Mouse (Mus musculus): Measurements from ENCODE around the gene Gm3448. TPM values are rescaled to one million over a fixed set of nuclear protein-coding genes. Genes with fewer than 3 reads are reported as not detected.
"Not testable (repeated sequence)": the region's sequence is repeated elsewhere in the genome, so short reads cannot be mapped to it uniquely, and the experiment has no call there.

The Gm3448 gene
- 4.0 and 4.9 TPM in 2 replicates for polyA plus RNA-seq (2012; rRNA removed)

DNA sequence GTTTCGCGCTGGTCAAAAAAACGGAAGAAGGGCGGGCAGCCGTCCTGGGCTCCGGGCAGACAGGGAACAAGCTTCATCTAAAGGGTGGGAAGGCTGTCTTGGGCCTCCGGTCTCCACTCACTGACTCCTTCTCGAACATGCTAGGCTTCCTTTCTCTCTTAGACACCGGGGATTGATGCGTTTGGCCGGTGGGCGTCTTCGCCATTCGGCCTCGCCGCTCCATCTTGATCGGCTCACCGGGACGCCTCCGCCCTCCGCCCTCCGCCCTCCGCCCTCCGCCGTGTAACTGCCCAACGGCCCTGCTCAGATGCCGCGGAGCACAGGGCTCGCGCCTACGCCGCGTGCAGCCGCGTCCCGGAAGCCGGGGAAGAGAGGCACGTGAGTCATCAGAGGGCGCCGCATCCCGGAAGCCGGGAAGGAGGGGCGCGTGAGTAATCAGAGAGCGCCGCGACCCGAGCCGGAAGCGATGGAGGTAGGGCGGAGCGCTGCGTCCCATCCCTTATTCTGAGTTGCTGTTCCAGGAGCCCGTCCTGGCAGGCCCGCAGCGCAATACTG lies at the start of gene Gm3448, which contains the start of the genes Ermard and Tcte3:
TSS of gene Gm3448 (minus strand) at position 363 of the 555 bp plus-strand sequence.
TSS of gene Ermard (plus strand) at position 34 of the 555 bp plus-strand sequence.
TSS of gene Tcte3 (minus strand) at position 314 of the 555 bp plus-strand sequence.
- DNase-seq (ENCODE audit: extremely low spot score in 1 of 2, low spot score in 1 of 2) = not testable (repeated sequence)

DNA sequence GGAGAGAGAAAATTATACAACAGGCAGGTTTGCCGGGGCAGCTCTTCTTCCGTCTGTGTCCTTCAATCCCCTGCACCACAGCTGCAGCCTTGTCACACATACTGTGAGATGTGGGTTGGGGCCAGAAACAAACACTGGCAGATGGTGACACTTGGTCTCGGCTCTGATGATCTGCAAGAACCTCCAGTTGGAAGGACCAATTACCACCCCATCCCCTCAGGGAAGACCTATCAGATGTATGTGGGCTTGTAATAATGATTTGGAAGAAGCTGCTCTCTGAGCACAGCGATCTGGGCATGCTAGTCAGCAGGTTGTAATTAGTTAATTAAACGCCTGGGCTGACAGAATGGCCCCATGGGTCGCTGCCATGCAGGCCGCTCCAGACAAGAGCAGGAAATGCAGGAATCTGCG lies 47.3 kb upstream of the Gm3448 start:
- DNase-seq (ENCODE audit: extremely low spot score in 1 of 2, low spot score in 1 of 2) = no peak

DNA sequence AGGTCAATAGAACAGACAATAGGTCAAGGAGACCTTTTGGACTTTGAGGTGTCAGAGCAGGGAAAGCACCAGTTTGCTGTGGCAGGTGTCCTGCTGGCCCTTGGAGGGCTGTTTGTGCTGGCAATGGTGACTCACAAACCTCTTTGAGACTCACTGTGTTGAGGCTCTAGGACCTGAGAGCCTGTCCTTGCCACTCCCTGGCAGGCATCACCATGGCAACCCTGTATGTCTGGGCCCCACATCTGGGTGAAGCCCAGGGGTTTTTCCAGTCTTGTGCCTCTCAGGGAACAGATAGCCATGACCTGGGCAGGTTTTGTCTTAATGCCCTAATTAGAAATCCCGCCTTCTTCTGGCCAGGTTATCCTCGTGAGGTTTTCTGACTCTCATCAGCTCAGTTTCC lies 46.8 kb upstream of the Gm3448 start:
- no peak for DNase-seq (ENCODE audit: extremely low spot score in 1 of 2, low spot score in 1 of 2)

DNA sequence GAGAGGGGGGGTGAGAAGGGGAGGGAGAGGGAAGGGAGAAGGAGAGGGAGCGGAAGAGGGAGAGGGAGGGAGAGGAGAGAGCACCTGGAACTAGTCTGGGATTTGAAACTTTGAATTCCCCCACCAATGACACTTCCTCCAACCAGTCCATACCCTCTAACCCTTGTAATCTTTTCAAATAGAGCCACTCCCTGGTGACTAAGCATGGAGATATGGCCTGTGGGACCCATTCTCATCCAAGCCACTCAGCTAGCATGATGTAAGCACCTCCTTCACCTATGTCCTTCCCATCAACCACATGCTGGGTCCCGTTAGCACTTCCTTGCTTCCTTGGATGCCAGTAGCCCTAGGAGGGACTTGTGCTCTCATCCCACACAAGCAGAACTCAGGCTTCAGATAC lies 43.7 kb upstream of the Gm3448 start:
- no peak for DNase-seq (ENCODE audit: extremely low spot score in 1 of 2, low spot score in 1 of 2)

DNA sequence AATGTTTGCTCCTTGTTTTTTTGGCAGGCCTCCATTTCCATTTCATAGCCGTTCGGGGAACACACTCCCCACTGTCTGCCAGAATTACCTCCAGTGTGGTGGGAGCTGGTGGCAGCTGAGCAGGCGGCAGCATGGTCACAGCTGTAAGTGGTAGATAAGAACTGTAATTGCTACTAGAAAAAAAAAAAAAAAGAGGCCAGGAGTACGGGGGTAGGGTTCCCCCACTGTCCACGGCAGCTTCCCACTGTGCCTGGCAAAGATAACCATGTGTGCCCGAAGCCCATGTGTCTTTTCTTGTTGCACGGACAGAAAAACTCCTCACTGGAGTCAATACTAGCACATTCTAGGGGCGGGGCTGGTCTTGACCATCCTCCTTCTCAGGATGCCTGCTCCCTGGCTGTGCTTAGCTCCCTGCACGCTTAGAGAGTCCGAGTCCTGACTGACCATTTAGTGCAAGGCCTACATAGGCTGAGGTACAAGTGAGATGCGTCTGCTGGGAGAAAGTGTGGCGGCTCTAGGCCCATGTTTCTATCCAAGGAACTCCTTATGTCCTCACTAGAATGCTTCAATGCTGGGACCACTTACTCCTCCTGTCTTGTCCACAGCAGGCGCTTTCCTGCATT lies 43.0 kb upstream of the Gm3448 start:
- no peak for DNase-seq (ENCODE audit: extremely low spot score in 1 of 2, low spot score in 1 of 2)

DNA sequence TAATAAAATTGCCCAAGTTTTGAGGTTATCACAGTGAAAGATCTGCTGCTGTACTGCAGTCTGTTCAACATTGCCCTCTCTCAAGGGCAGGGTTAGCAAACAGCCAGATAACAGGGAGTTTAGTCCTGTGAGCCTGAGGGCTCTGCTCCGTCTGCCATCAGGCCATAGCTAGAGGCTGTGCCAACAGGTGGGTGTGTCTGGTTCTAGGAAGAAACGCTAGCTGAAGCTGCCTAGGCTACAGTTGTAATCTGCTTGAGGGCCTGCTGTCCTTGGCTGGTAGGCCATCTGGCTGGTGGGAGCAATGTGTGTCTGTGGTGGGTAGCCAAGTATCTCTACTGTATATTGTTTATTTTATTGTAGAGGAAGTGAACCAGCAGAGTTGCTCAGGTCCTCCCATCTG lies 36.2 kb upstream of the Gm3448 start:
- no peak for DNase-seq (ENCODE audit: extremely low spot score in 1 of 2, low spot score in 1 of 2)

DNA sequence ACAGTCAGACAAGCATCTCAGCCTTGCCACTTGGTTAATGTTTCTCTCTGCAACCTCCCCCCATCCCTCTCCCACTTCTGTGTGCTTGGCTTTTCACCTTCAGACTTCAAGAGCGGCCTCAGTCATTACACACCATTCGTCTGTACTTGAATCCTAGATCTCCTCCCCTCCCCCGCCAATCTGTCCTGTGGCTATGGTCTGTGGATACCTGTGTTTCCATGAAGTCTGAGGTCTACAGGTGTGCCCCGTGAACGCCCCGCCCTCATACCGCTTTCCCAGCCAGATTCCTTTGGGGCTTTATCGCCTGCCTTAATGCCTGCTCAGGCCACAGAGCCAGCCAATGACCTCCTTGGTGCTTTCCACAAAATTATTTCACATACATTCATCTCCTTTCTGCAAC lies 33.7 kb upstream of the Gm3448 start:
- no peak for DNase-seq (ENCODE audit: extremely low spot score in 1 of 2, low spot score in 1 of 2)

DNA sequence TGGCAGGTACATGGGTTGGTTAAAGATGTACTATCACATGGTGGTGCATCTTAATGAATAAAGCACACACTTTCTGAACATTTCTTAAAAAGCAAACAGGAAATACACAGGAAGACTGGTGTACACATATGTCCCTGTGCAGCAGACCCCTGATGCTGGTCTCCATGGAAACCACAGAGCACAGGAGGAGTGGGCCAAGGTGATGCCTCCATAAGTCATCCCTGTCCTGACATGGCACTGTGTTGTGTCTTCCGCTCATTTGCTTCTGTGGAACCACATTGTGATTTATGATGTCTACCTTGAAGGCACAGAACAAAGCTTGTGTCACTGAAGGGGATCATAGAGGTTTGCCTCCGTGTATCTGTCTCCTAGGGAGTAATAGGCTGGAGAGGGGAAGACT lies 30.9 kb upstream of the Gm3448 start:
- DNase-seq (ENCODE audit: extremely low spot score in 1 of 2, low spot score in 1 of 2) = no peak

DNA sequence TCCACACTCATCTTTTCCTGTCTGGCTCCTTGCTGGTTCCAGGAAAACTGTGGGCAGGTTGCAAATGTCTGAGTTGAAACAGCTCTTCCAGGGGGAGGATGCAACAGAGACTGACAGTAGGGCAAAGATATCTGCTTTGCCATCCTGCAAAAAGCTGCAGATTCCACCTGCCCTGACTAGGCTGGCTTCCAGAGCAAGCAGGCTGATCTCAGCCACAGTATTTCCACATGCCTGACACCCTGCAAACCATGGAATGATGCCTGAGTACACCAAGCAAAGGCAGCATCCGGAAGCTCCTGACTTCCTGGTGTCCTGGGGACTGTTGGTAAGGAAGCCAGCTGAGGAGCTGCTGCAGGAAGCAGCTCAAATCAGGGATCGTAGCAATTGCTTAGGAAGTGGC lies 27.8 kb upstream of the Gm3448 start:
- peak in 1 of 2 experiments; percentile 55 for DNase-seq (ENCODE audit: extremely low spot score in 1 of 2, low spot score in 1 of 2)

DNA sequence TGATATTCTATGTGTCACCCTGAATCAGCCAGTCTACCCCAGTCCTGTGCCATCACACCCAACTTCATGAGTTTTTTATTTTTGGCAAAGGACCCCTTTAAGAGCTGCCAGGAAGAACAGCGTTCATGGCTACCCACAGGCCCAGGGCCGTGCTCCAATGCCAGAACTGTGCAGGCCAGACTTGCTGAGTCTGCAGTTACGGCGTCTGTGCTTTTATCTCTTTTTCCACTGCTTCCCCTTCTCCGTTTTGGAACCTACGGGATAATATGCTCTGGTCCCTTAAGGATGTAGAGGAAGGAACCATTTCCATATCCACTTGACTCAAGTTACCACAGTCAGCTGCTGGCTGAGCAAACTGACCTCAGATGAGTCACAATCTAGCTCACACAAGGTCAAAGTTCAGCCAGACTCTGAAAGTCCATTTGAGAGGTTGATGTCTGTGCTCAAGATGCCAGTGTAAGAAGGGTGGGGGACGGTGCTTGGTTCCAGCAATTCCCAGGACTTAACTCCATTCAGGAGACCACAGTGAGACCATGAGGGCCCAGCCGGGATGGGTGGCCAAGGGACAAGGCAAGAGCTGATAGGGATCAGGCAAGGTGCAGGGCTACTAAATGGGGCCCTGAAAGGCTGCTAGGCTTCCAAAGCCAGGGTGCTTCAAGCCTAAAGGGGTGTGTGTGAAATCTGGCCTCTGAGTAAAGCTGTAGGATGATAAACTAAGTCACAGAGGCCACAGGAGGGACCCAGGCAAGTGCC lies 26.9 kb upstream of the Gm3448 start:
- no peak for DNase-seq (ENCODE audit: extremely low spot score in 1 of 2, low spot score in 1 of 2)

DNA sequence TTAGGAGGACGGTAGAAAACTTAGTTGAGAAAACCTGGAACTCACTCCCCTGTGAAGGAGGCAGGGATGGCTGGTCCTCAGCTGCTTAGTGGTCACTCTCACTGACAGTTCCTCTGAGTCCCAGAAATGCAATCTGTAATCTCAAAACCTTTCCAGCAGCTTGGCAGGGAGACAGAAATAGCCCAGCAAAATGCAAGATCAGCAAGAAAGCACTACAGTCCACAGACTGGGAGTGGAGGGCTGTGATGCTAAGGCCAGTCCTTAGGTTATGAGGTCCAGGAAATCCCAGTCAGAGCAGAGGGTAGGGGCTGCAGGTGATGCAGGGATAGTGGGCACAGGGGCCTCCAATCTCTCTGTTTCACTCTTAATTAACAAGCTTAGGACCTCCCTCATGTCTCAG lies 25.6 kb upstream of the Gm3448 start:
- DNase-seq (ENCODE audit: extremely low spot score in 1 of 2, low spot score in 1 of 2) = no peak

DNA sequence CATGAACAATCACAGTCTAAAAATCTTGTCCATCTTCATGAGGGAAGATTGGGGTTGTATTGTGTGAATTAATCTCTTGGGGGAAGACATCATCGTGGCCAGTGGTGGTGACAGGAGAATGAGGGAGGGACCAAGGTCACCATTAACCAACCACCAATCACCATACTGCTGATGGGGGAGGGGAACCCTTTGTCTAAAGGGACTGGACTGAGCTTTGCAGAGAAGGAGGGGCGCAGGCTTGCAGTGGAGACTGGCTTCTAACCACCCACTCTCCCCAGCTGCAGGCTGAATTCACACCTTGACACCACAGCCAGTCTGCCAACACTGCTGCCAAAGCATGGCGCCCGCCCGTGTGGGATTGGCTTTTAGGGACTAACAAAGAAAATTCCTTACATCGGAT lies 24.7 kb upstream of the Gm3448 start:
- no peak for DNase-seq (ENCODE audit: extremely low spot score in 1 of 2, low spot score in 1 of 2)

DNA sequence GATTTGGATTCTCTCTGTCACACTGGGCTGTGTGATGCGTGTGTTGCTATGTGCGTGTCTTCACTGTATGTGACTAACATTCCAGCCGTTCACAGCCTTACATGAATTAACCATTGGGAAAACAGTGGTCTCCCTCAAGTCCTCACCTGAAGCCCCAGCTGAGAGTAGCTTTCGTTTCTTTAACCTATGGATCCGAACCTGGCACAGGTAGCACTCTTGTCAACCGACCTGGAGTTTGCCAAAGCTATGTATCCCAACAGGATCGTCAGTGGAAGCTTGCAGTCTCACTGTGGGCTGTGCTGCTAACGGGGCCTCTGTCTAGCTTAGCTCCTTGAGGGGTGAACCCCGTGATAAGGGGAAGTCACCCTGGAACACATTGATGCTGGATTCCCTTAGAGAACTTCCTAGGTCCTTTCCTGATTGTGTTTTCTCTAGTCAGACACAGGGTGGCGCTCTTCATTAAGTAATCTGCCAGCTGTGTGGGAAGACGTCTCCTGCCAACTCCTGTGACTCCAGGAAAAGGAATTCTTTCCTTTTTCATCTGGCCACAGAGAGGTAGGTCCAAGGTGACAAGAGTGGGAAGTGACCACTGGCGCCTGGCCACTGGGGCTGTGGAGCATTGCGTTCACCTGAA lies 24.2 kb upstream of the Gm3448 start:
- peak in 1 of 2 experiments; percentile 86 for DNase-seq (ENCODE audit: extremely low spot score in 1 of 2, low spot score in 1 of 2)

DNA sequence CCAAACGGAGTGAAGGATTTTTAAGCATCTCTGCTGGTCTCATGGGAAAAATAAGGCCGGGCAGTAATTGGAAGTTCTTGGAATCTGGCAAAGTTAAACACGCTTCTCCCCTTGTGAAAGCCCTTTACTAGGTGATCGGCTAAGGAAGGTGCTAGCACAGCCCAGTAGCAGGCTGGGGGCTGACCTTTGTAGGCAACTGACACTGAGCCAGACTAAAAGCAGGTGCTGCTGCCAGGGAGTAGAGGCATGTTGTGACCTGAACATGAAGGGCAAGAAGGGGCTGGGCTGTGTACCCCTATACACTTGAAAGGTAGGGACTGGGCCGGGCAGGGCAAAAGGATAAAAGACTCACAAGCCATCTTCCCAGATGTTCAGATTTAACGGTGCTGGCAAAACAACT lies 19.0 kb upstream of the Gm3448 start:
- no peak for DNase-seq (ENCODE audit: extremely low spot score in 1 of 2, low spot score in 1 of 2)

DNA sequence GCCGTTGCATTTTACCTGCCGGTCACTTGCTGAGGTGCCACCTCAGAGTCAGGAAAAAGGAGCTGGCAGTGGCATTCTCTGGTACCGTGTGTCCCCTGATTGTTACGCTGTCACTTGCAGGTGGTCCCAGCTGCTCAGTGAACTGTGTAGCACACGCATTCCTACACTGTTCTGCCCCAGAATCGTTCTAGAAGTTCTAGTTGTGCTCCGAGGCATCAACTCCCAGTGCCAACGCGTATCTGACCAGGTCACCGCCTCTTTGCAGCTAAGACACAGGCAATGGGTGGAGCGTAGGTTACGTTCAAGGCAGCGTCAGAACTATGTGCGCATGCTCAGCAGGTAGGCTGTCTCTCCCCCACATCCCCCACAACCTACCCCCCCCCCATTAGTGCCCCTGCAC lies 18.3 kb upstream of the Gm3448 start:
- DNase-seq (ENCODE audit: extremely low spot score in 1 of 2, low spot score in 1 of 2) = no peak

DNA sequence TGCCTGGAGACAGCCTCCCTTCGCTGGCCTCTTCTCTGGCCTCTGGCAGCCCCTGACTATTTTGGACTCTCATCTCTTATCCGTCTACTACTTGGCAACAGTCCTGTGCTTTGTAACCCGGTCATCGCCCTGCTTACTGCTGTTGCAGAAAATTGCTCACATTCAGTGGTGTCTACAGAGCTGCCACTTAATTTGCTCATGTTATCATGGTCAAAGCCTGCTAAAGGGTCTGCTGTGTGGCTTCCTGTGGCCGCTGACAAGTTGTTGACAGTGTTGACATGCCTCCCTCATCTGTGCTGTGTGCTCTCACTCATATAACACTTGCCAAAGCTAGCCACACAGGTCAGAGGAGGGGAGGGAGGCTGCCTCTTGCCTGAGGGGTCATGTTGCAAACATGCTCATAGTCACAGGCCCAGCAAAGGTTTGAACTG lies 16.8 kb upstream of the Gm3448 start:
- no peak for DNase-seq (ENCODE audit: extremely low spot score in 1 of 2, low spot score in 1 of 2)

DNA sequence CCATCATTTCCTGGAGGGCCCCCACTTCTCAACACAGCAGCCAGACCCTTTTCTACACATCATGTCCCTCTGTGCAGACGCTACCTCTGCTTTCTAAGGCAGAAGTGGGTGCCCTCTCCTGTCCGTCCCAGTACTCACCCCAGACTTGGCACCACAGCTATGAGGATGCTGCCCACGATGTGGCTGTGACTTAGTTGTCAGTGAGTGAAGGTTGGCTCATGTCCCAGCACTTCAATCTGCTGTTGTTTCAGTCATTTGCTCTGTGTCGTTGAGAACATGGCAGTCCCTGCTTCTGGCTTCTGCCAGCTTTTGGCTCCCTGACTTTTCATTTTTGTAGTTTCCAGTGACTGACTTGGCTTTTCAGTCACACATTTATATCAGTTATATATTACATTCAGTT lies 14.6 kb upstream of the Gm3448 start:
- DNase-seq (ENCODE audit: extremely low spot score in 1 of 2, low spot score in 1 of 2) = peak; percentile 43 to 54

DNA sequence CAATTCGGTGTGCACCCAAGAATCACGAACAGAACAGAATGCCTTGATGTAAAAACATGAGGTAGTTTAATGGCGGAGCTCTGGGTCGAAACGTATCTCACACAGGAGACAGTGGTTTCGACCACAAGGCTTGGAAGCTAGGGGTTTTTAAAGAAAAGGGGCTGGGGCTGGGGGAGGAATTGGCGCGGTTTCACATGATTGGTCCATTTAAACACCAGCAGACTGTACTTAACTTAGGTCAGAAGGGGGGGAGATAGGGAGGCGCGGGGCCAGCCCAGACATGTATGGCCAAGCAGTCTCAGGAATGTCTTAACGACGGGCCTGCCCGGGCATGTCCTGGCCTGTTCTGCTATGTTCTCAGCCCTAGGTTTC lies 12.5 kb upstream of the Gm3448 start:
- not testable (repeated sequence) for DNase-seq (ENCODE audit: extremely low spot score in 1 of 2, low spot score in 1 of 2)

DNA sequence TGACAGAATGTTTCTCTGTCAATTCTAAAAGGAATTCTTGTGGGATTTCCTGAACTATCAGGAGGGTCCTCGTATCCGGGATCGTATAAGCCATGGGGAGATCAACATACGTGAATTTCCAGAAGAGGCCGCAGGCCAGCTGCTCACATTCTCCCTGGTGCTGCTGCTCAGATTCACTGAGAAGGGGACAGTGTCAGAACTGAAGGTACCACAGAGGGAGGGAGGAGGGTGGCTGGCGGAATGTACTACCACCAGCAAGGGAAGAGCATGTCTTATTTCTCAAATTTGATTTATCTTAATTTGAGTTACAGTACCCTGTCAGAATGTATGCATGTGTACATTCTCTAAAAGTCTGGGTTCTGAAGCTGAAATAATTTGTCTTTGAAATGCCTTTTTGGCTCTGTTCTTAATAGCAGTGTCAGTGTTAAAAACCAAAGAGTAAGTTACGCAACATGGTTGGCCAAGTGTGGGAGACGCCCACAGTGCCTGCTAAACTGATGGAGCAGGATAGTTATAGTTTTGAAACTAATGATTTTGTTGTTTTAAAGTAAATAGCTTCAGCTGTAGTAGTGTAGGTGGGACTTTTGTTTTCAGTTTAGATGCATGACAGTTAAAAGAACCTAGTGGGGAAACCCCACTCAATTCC lies 12.0 kb upstream of the Gm3448 start:
- not testable (repeated sequence) for DNase-seq (ENCODE audit: extremely low spot score in 1 of 2, low spot score in 1 of 2)

DNA sequence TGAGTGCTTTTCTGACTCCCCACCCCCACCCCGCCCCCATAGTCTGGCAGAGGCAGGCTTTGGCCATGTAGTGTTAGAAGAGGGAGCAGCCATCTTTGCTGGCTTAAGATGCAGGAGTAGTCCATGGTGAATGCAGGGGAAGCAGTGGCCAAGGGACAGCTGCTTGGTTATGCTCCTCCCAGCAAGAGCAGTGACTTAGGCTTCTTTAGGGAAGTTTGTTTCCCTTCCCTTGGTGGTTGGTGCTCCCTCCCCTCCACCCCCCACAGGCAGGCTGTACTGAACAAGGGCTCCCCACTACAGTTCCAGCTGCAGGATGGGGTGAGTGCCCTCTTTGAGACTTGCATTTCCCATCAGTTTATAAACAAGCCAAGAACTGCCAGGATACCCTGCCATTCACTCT lies 11.4 kb upstream of the Gm3448 start:
- not testable (repeated sequence) for DNase-seq (ENCODE audit: extremely low spot score in 1 of 2, low spot score in 1 of 2)

DNA sequence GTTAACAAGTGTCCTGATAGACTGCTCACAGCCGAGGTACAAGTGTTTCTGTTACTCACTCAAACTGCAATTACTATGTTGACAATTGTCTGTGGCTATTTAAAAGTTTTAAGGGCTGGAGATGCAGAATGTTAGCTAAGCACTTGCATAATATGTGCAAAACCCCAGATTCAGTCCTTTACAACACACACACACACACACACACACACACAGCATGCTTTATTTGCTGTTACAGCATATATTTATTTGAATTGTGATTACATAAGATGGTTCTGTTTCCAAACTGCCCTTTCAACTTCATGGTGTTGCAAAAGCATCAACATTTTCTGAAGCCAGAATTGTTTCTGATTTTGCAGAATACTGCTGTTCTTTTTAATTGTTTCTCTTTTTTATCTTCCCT lies 9.0 kb upstream of the Gm3448 start:
- not testable (repeated sequence) for DNase-seq (ENCODE audit: extremely low spot score in 1 of 2, low spot score in 1 of 2)

Data from frontal cortex, adult 2 months (tissue).